Mouse (Mus musculus): ENCODE results near the gene Btbd1.

DNA sequence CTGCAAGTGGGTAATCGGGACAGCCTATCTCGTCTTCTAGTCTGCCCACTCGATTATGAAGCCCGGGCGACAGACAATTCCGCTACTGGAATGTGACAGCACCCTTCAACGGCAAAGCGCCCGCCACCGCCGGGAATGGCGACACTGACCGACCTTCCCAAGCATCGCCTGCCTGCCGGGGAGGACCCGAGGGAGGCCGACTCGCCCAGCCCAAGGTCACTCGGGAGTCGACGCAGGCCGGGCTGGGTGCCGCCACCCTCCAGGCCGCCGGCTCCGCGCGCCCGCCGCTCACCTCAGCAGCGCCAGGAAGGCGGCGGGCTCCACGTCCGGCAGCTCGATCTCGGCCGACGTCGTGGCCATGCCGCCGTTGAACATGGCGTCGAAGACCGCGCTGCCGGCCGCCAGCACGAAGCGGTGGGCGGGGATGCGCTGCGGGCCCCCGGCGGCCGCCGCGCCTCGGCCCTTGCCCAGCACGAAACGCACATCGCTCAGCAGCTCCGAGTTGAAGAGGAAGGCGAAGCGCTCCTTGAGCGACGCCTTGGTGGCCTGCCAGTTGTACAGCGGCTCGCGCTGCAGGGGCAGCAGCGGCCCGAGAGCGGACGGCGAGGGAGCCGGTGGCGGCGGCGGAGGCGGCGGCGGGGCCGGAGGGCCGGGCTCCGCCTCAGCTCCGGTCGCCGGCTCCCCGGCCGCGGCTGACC is 401 bp downstream of the Btbd1 start:
- TF ChIP-seq CTCF (IDR thresholded peaks at IDR 0.05; ENCODE audit: low read depth) (no peak), EP300 (optimal IDR thresholded peaks at IDR 0.05) (no peak)
